Mouse (Mus musculus): ENCODE results near the gene 2210010C04Rik.
"Not testable (repeated sequence)": the region's sequence is repeated elsewhere in the genome, so short reads cannot be mapped to it uniquely, and the experiment has no call there.

Gene 2210010C04Rik

GRCm38 (mm10) chr6:41019140-41019539 is 16.2 kb downstream of the 2210010C04Rik start:
- DNase-seq (ENCODE audit: low read depth, low spot score): no peak

- DNase-seq (ENCODE audit: low read depth, low spot score): no peak
These were observed 16.7 kb downstream of the 2210010C04Rik start for GRCm38 (mm10) chr6:41018629-41019028.

GRCm38 (mm10) chr6:41015065-41015464 is 20.2 kb downstream of the 2210010C04Rik start:
- no peak for DNase-seq (ENCODE audit: low read depth, low spot score)

- DNase-seq (ENCODE audit: low read depth, low spot score): not testable (repeated sequence)
These were observed 35.9 kb downstream of the 2210010C04Rik start, which contains the start of gene Gm2663 for GRCm38 (mm10) chr6:40999379-40999778. Gene Gm2663 (minus strand): TSS chr6:40999479.
